Mouse (Mus musculus): ENCODE measurements around the gene Arsg. TPM values are rescaled to one million over a fixed set of nuclear protein-coding genes. Genes with fewer than 3 reads are reported as not detected.

The Arsg gene
- polyA plus RNA-seq, 1 experiment: 0.51 TPM

GRCm38 (mm10) chr11:109512995-109513675 lies 40.0 kb downstream of the Arsg start:
- H3K36me3 ChIP-seq (ENCODE audit: control insufficient read depth, insufficient read depth): no peaks in the 10 kb centered on the region
- no peaks in the 10 kb centered on the region for H3K79me3 ChIP-seq (ENCODE audit: low read depth)
- H3ac ChIP-seq (ENCODE audit: control insufficient read depth, insufficient read length, low read depth): no peak overlapping the region
- no peaks in the 10 kb centered on the region for H3K27me3 ChIP-seq (ENCODE audit: control insufficient read depth, insufficient read depth, insufficient read length)
- H3K4me3 ChIP-seq (ENCODE audit: insufficient read depth, poor library complexity, severe bottlenecking): no peak overlapping the region
- H3K79me2 ChIP-seq (ENCODE audit: control insufficient read depth, insufficient read depth): no peaks in the 10 kb centered on the region
- TF ChIP-seq CEBPB (IDR thresholded peaks at IDR 0.05; ENCODE audit: low read depth) (no peak), MYOD1 (IDR thresholded peaks at IDR 0.05; ENCODE audit: control insufficient read depth, insufficient read length, low read depth) (no peak), USF1 (IDR thresholded peaks at IDR 0.05; ENCODE audit: low read depth) (no peak), MYOG (IDR thresholded peaks at IDR 0.05; ENCODE audit: control insufficient read depth, extremely low read depth, insufficient read length) (no peak), CTCF (IDR thresholded peaks at IDR 0.05; ENCODE audit: control insufficient read depth, insufficient read depth, insufficient read length) (no peak), MAX (IDR thresholded peaks at IDR 0.05) (no peak), FOSL1 (IDR thresholded peaks at IDR 0.05; ENCODE audit: insufficient read depth, low read length, poor library complexity, severe bottlenecking) (no peak)

- TF ChIP-seq MYOG (IDR thresholded peaks at IDR 0.05; ENCODE audit: control insufficient read depth, extremely low read depth, insufficient read length) (no peak), USF1 (IDR thresholded peaks at IDR 0.05; ENCODE audit: low read depth) (no peak), MAX (IDR thresholded peaks at IDR 0.05) (no peak), MYOD1 (IDR thresholded peaks at IDR 0.05; ENCODE audit: control insufficient read depth, insufficient read length, low read depth) (no peak), CTCF (IDR thresholded peaks at IDR 0.05; ENCODE audit: control insufficient read depth, insufficient read depth, insufficient read length) (no peak)
- H3ac ChIP-seq (ENCODE audit: control insufficient read depth, insufficient read length, low read depth): no peak overlapping the region
Observed at GRCm38 (mm10) chr11:109514064-109514612, 41.0 kb downstream of the Arsg start.

GRCm38 (mm10) chr11:109517330-109517729 lies 44.2 kb downstream of the Arsg start:
- Histone ChIP-seq H3K79me3 (ENCODE audit: low read depth) (no peaks in the 10 kb centered on the region), H3K79me2 (ENCODE audit: control insufficient read depth, insufficient read depth) (no peaks in the 10 kb centered on the region), H3K36me3 (ENCODE audit: control insufficient read depth, insufficient read depth) (no peaks in the 10 kb centered on the region), H3K27me3 (ENCODE audit: control insufficient read depth, insufficient read depth, insufficient read length) (no peaks in the 10 kb centered on the region), H3K4me3 (ENCODE audit: insufficient read depth, poor library complexity, severe bottlenecking) (no peak overlapping the region), H3ac (ENCODE audit: control insufficient read depth, insufficient read length, low read depth) (no peak overlapping the region)
- TF ChIP-seq CEBPB (IDR thresholded peaks at IDR 0.05; ENCODE audit: low read depth) (no peak), CTCF (IDR thresholded peaks at IDR 0.05; ENCODE audit: control insufficient read depth, insufficient read depth, insufficient read length) (no peak), MYOD1 (IDR thresholded peaks at IDR 0.05; ENCODE audit: control insufficient read depth, insufficient read length, low read depth) (no peak), USF1 (IDR thresholded peaks at IDR 0.05; ENCODE audit: low read depth) (no peak), FOSL1 (IDR thresholded peaks at IDR 0.05; ENCODE audit: insufficient read depth, low read length, poor library complexity, severe bottlenecking) (no peak)

More at GRCm38 (mm10) chr11:109514064-109514612, 41.0 kb downstream of the Arsg start:
- Histone ChIP-seq H3K4me3 (ENCODE audit: insufficient read depth, poor library complexity, severe bottlenecking) (no peak overlapping the region), H3K79me2 (ENCODE audit: control insufficient read depth, insufficient read depth) (no peaks in the 10 kb centered on the region), H3K36me3 (ENCODE audit: control insufficient read depth, insufficient read depth) (no peaks in the 10 kb centered on the region), H3K27me3 (ENCODE audit: control insufficient read depth, insufficient read depth, insufficient read length) (no peaks in the 10 kb centered on the region), H3K79me3 (ENCODE audit: low read depth) (no peaks in the 10 kb centered on the region)

GRCm38 (mm10) chr11:109517816-109518215 lies 44.6 kb downstream of the Arsg start:
- H3ac ChIP-seq (ENCODE audit: control insufficient read depth, insufficient read length, low read depth): no peak overlapping the region
- no peak overlapping the region for H3K4me3 ChIP-seq (ENCODE audit: insufficient read depth, poor library complexity, severe bottlenecking)
- no peaks in the 10 kb centered on the region for H3K79me2 ChIP-seq (ENCODE audit: control insufficient read depth, insufficient read depth)
- no peaks in the 10 kb centered on the region for H3K79me3 ChIP-seq (ENCODE audit: low read depth)
- H3K36me3 ChIP-seq (ENCODE audit: control insufficient read depth, insufficient read depth): no peaks in the 10 kb centered on the region
- TF ChIP-seq MYOD1 (IDR thresholded peaks at IDR 0.05; ENCODE audit: control insufficient read depth, insufficient read length, low read depth) (no peak), MYOG (IDR thresholded peaks at IDR 0.05; ENCODE audit: control insufficient read depth, extremely low read depth, insufficient read length) (no peak), CTCF (IDR thresholded peaks at IDR 0.05; ENCODE audit: control insufficient read depth, insufficient read depth, insufficient read length) (no peak), USF1 (IDR thresholded peaks at IDR 0.05; ENCODE audit: low read depth) (no peak), FOSL1 (IDR thresholded peaks at IDR 0.05; ENCODE audit: insufficient read depth, low read length, poor library complexity, severe bottlenecking) (no peak), MAX (IDR thresholded peaks at IDR 0.05) (no peak), CEBPB (IDR thresholded peaks at IDR 0.05; ENCODE audit: low read depth) (no peak)
- no peaks in the 10 kb centered on the region for H3K27me3 ChIP-seq (ENCODE audit: control insufficient read depth, insufficient read depth, insufficient read length)

- H3ac ChIP-seq (ENCODE audit: control insufficient read depth, insufficient read length, low read depth): no peak overlapping the region
- no peaks in the 10 kb centered on the region for H3K79me3 ChIP-seq (ENCODE audit: low read depth)
- no peak overlapping the region for H3K4me3 ChIP-seq (ENCODE audit: insufficient read depth, poor library complexity, severe bottlenecking)
- H3K36me3 ChIP-seq (ENCODE audit: control insufficient read depth, insufficient read depth): no peaks in the 10 kb centered on the region
- no peaks in the 10 kb centered on the region for H3K27me3 ChIP-seq (ENCODE audit: control insufficient read depth, insufficient read depth, insufficient read length)
- H3K79me2 ChIP-seq (ENCODE audit: control insufficient read depth, insufficient read depth): no peaks in the 10 kb centered on the region
- TF ChIP-seq MYOG (IDR thresholded peaks at IDR 0.05; ENCODE audit: control insufficient read depth, extremely low read depth, insufficient read length): no peak
- TF ChIP-seq MYOD1 (IDR thresholded peaks at IDR 0.05; ENCODE audit: control insufficient read depth, insufficient read length, low read depth): no peak
- no peak for TF ChIP-seq MAX (IDR thresholded peaks at IDR 0.05)
- TF ChIP-seq FOSL1 (IDR thresholded peaks at IDR 0.05; ENCODE audit: insufficient read depth, low read length, poor library complexity, severe bottlenecking): no peak
- no peak for TF ChIP-seq CEBPB (IDR thresholded peaks at IDR 0.05; ENCODE audit: low read depth)
Observed at GRCm38 (mm10) chr11:109520958-109521357, 47.8 kb downstream of the Arsg start.
